Mouse (Mus musculus) right cerebral cortex, adult 2 months (tissue): ENCODE data around the gene Platr17.
"Not testable (repeated sequence)": the region's sequence is repeated elsewhere in the genome, so short reads cannot be mapped to it uniquely, and the experiment has no call there.

ENCODE experiments used
- DNase-seq, 2 experiments: peaks; one replicate each; pipeline ENCODE4 v3.0.0; 2021 to 2022; ENCODE audit warnings: low spot score in 2 of 2

The Platr17 gene

DNA sequence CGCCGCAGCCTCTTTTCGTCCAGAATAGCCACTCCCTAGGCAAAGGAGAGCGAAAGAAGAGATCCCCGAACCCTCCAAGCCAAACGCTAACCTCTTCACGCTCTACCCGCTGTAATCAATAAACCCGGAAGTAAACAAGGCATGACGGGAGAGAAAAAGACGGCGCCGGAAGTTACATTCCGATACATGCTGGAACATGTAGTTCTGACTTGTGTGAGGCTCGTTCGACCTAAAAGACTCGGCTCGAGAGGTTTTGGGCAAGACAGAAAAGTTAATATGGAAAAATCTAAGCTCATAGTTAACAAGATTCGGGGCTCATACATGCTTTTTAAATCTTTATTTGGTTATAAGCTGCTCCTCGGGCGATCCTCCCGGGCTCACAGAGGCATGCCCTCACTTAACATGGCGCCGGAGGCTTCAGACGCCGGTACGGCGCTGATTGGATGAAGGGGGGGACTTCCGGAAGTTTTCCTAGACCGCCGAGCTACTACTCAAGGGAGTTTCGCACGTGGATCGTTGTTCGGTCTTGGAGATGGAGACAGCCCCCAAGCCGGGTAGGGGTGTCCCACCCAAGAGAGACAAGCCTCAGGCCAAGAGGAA, 35.4 kb downstream of the Platr17 start, which contains the start of the genes Pfdn6 and Wdr46:
Pfdn6 (minus strand) TSS at position 138 of the 600 bp plus-strand sequence.
Wdr46 (plus strand) TSS at position 455 of the 600 bp plus-strand sequence.
- peak; percentile 89 to 93 for DNase-seq

DNA sequence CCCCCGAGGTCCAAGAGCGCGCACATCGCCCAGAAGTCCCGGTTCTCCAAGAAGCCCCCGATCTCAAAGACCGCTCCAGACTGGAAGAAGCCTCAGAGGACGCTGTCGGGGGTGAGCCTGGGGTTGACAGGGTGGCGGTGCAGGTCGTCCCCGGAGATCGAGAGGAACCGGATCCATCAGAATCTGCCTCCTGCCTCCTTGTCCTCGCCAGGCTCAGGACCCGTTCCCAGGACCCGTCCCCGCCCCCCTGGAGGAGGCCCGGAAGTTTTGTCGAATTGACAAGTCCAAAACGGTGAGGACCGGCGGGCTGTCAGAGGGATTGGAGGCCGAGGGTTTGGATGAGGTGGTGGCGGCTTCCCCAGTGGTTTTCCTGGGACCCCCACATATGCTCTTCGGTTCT, 36.0 kb downstream of the Platr17 start:
- DNase-seq, result no peak

DNA sequence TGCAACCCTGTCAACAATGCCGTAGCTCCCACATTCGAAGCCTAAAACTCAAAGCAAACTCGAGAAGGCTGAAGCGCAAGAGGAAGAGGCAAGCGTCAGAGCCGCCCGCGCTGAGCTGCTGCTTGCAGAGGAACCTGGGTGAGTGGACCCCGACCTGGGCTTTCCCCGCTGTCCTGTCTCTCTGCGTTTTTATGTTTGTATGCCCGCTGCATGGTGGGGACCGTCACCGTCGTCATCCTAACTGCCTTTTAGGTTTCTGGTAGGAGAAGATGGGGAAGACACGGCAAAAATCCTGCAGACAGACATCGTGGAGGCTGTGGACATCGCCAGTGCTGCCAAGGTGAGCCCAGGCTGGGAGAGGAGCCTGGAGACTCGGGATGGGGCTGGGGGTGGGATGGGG, 36.4 kb downstream of the Platr17 start:
- no peak for DNase-seq

DNA sequence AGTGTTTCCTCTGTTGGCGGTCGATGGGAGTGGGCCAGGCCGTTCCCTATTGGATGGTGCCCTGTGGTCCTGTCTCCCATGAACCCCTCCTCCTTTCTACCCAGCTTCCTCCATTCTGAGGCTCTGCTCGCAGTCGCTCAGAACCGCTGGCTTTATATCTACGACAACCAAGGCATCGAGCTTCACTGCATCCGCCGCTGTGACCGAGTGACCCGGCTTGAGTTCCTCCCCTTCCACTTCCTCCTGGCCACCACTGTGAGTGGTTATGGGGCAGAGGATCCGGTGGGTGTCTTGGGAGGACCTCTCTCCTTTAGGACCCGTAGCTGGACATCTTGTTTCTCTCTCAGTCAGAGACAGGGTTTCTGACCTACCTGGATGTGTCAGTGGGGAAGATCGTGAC, 38.5 kb downstream of the Platr17 start:
- DNase-seq, result no peak

GRCm38 (mm10) chr17:33947430-33948089, 42.6 kb downstream of the Platr17 start:
- no peak for DNase-seq

DNA sequence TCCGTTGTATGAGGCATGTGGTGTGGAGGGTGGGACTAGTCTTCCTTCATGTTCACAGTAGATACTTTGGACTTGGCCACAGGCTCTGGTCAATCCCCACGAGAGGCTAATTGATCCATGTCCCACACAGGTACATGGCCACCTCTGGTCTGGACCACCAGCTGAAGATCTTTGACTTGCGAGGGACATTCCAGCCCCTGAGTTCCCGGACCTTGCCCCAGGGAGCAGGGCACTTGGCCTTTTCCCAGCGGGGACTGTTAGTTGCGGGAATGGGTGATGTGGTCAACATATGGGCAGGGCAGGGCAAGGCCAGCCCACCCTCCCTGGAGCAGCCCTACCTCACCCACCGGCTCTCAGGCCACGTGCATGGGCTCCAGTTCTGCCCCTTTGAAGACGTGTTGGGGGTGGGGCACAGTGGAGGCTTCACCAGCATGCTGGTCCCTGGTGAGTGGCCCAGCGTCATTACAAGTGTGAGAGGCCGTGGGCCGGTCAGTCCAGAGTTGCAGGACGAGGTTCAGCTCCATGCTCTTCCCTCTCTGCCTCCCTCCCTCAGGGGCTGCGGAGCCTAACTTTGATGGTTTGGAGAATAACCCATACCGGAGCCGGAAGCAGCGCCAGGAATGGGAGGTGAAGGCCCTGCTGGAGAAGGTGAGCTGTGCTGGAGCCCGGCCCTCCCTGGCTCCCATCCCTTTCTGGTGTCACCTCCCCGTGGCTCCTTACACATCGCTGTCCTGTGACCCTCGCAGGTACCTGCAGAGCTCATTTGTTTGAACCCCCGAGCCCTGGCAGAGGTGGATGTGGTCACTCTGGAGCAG, 43.4 kb downstream of the Platr17 start:
- no peak for DNase-seq

GRCm38 (mm10) chr17:33948905-33949537, 44.1 kb downstream of the Platr17 start:
- no peak for DNase-seq

DNA sequence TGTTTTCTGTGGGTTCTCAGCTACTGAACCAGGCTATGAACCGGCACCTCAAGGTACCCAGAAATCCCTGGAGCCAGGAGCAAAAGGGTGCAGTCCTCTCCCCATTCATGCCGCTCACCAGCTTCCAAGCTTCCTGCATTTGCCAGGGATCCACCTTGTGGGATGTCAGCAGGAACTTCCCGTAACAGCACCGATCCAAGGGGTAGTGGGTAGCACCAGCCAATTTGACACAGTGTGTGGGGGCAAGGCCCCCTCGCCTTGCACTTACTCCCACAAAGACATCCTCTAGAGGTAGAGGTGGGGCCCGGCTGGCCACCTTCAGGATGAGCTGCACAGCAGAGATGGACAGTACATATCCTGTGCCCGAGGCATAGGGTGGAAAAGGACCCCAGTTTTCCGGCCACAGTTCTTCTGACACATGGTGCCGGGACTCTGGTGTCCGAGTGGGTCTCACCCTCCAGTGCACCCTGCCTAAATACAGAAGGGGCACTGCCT, 45.2 kb downstream of the Platr17 start:
- no peak for DNase-seq

DNA sequence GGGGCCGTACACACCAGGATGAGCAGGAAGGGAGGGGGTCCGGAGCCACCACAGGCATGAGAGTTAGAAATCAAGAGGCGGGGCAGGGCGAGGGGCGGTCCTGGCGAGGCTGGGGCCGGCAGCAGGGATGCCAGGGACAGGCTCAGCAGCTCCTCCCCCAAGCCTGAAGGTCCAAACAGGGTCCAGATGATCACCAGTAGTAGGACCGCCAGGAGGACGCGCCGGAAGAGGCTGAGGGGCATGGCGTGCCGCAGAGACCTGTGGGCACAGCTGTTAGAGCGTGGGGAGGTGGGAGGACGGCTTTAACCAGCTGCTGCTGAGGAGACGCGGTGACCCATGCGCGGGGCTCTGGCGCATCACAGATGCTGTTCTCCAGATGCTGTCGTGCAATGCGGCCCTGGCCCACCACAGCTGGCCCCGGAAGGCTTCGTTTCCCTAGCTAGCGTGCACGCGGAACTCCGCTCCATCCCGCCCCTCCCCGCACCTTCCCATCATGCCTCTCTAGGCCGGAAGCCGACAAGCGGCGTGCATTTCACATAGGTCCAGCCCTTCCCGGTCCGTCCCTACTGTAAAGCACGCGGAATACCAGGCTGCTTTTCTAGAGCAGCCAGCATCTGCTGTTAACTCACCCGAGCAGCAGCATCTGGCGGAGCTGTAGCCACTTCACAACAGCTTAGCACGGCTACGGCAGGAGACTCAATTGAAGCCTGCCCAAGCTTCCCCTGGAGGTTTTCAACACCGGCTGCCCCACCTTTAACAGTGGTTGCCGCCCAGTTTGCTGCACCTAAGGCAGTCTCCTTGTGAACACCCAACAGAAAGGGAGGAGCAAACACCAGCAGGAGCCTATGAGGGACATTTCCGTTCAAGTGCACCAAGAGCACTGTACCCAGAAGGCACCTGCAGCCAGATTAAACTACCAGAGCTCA, 46.3 kb downstream of the Platr17 start, which contains the start of gene B3galt4:
B3galt4 (minus strand) TSS at position 468 of the 926 bp plus-strand sequence.
- peak; percentile 76 to 80 for DNase-seq

DNA sequence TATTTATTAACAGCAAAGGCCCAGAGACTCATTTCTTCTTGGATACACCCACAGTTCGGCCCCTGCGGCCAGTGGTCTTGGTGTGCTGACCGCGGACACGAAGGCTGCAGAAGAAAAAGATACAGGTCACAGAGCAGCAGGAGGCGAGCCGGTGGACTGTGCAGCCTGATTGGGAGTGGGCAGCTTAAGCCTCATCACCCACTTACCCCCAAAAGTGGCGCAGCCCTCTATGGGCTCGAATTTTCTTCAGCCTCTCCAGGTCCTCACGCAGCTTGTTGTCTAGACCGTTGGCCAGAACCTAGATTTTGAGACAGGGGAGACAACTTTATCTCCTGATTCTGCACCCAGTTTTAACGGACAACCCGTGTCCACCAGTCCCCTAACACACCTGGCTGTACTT, 47.1 kb downstream of the Platr17 start:
- not testable (repeated sequence) for DNase-seq

- DNase-seq, result no peak
These were observed 47.9 kb downstream of the Platr17 start for GRCm38 (mm10) chr17:33952879-33953278.

GRCm38 (mm10) chr17:33953310-33953709, 48.4 kb downstream of the Platr17 start:
- DNase-seq, result no peak

DNA sequence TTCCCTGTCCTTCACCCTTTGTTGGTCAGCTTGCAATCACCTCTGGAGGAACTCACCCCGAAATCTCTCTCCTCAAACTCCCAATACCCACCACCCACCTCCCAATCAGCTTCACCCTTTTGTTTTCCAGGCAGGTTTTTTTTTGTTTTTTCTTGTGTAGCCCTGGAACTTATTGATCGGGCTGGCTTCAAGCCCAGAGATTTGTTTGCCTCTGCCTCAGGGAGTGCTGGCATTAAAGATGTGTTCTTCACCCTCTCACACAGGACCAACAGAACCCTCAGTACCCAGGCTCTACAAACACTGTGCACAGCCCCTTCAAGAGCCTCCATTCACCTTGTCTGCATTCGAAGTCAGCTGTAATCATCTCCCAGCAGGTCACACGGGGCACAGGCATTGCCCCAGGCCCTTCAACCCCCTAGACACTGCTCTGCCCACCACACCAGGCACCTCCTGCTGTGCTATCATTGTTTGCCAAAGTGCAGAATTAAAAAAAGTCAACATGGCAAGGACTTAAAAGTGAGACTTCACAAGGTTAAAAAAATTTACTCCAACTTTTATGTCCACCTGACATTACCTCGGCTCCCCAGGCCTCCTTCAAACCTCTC, 49.1 kb downstream of the Platr17 start:
- no peak for DNase-seq

GRCm38 (mm10) chr17:33954646-33955554, 50.0 kb downstream of the Platr17 start:
- no peak for DNase-seq

DNA sequence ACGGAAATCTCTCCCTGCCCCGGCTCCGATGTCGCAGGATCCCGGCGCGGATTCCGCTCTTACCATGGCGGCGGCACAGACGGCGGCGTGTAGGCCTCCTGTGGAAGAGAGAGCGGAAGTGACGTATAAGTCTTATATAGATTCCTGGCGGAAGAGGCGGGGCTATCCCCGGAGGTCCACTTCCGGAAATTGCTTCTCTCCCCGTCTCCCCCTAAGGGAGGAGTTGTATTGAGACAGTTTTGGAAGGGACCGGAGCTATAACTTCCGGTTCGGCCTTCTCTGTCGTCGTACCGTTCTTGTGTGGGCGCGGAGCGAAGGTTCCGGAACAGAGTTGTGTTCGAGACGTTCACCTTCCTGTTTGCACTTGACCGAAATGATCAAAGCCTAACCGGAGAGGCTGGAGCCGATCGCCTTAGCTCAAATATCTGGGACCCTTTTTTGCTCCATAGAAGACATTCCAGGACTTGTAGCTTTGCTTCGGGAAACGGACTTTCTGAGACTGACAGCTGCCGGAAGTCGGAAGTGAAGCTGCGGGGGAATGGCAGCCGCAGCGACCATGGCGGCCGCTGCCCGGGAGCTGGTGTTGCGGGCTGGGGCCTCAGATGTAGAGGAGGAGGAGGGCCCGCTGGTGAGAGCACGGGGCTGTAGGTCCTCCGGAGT, 50.8 kb downstream of the Platr17 start, which contains the start of the genes Vps52 and Rps18:
Vps52 (plus strand) TSS at position 258 of the 660 bp plus-strand sequence.
Rps18 (minus strand) TSS at position 447 of the 660 bp plus-strand sequence.
- DNase-seq, result peak; percentile 95 to 98
